Mouse (Mus musculus) brain, embryonic 14.5 days (tissue): ENCODE data around the gene Trim75.

Experiments
- CTCF ChIP-seq: fragments of 200-500 bp; IDR thresholded peaks from 2 replicates; pipeline ENCODE4 v1.5.1; 2012; ENCODE audit warnings: inconsistent platforms, mild to moderate bottlenecking, moderate library complexity, borderline replicate concordance; ENCODE audit not compliant: insufficient read depth, insufficient read length; ENCODE audit errors: extremely low read depth
- POLR2A ChIP-seq: fragments of 200-500 bp; IDR thresholded peaks from 2 replicates; pipeline ENCODE4 v1.6.1; 2012; ENCODE audit warnings: mild to moderate bottlenecking, inconsistent platforms, borderline replicate concordance; ENCODE audit not compliant: poor library complexity, insufficient read depth, insufficient read length, severe bottlenecking; ENCODE audit errors: extremely low read depth

DNA sequence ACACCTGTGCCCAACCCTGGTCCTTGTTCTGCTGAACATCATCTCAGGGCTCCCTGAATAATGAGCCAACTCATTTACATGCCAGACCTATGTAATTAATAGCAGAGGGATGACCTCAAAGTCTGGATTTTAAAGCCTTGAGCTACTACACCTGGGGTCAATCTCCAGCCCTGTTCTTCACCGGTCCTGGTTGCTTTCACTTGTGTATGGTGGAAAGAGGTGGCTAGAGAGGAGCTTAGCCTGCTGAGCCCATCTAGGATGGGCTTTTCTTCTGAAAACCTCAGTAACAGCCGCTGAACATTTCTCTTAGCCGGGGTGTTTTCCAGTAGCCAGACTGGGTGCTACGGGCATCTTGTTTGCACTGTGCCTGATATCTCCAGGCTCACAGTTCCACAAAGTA lies at the start of gene Trim75:
- TF ChIP-seq CTCF (no peak), POLR2A (no peak)
